Mouse (Mus musculus) liver, adult 2 months (tissue): ENCODE measurements at regions not wholly inside any gene's neighbourhood (a gene's known extent, or its start where the extent isn't known, plus 50 kb on each side); places are given as distances from the start of the nearest gene placed in this dataset.

Experiments
- CTCF ChIP-seq: fragments of 200-500 bp; IDR thresholded peaks from 2 replicates; pipeline ENCODE4 v1.5.1; 2011; ENCODE audit warnings: low read depth, low read length, control low read depth
- POLR2A ChIP-seq: fragments of 200-500 bp; IDR thresholded peaks from 2 replicates; pipeline ENCODE4 v1.6.1; 2011; ENCODE audit warnings: low read length, control low read depth; ENCODE audit not compliant: insufficient read depth; ENCODE audit errors: extremely low read depth

DNA sequence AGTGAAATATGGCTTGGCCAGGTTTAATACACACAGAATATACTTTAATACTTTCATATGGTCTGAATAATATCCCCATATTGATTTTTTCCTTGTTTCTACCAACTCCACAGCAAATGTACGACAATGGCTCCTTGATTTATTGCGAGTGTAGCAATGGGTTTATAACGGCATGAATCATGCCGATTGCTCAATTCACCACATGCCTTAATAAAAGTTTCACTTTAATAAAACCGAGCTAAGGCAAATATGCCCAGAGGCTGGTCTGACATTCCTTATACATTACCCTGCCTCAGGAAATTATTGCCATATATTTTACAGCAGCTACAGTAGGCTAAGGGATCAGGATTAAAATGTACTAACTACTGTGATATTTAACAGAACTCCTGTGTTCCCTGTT, 201.2 kb upstream of the Osr1 start:
- TF ChIP-seq POLR2A, result no peak
- TF ChIP-seq CTCF, result no peak
